Mouse (Mus musculus) megakaryocyte, embryonic 14.5 days (primary cell): ENCODE measurements around the gene Cfap221. TPM values are rescaled to one million over a fixed set of nuclear protein-coding genes. Genes with fewer than 3 reads are reported as not detected.

ENCODE experiments used
- H3K27me3 ChIP-seq: replicated peaks from 2 replicates; pipeline ENCODE3; 2012; ENCODE audit warnings: inconsistent platforms
- H3K36me3 ChIP-seq: replicated peaks from 2 replicates; pipeline ENCODE3; 2012; ENCODE audit warnings: low read length, inconsistent platforms, mixed read lengths
- H3K4me1 ChIP-seq: 2 replicates; pipeline ENCODE4 v1.6.1; 2012; ENCODE audit warnings: inconsistent platforms
- H3K4me3 ChIP-seq: replicated peaks from 2 replicates; pipeline ENCODE3; 2012; ENCODE audit warnings: moderate library complexity, mild to moderate bottlenecking, inconsistent platforms
- H3K9me3 ChIP-seq: 2 replicates; pipeline ENCODE4 v1.6.1; 2012; ENCODE audit warnings: inconsistent platforms
- FLI1 ChIP-seq: IDR thresholded peaks from 2 replicates; pipeline ENCODE4 v1.6.1; 2012; ENCODE audit warnings: low read length, inconsistent platforms, mixed read lengths
- GATA1 ChIP-seq: IDR thresholded peaks from 3 replicates; pipeline ENCODE4 v1.6.1; 2012; ENCODE audit warnings: mixed read lengths, low read length, inconsistent platforms, borderline replicate concordance
- polyA plus RNA-seq: library from polyadenylated mRNA; stranded (reverse); fragments of >175 nt; gene quantifications from 2 replicates; pipeline ENCODE4 v1.2.3, GENCODE M21; 2012; ENCODE audit warnings: low replicate concordance; ENCODE audit not compliant: insufficient read depth

Cfap221 gene
- polyA plus RNA-seq, 1 experiment = not detected

DNA sequence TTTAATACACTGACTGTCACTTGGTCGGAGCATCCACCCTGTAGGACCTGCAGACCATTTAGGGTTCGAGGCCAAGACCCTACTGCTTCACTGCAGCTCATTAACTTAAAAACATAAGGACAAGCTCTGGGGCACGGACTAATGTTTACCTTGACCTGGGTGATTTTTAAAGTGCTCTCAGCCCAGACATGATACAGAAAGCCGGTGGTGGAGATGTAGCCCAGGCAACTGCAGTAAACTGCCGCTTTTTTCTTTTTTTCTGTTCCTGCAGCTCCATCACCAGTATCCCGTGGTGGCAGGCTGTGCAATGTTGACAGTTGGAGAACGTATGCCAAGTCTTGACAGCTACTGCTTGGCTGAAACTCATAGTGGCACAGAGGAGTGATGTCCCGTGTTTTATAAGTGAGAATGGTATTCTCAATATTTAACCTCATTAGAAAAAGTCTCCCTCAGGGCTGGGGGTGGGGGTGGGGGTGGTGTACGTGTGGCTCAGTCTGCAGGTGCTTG lies 39.3 kb downstream of the Cfap221 start:
- H3K27me3 ChIP-seq = peaks cover 8% of the 10 kb centered on the region
- no peak overlapping the region for H3K4me3 ChIP-seq
- TF ChIP-seq FLI1 = no peak
- TF ChIP-seq GATA1 = no peak
- H3K36me3 ChIP-seq = no peaks in the 10 kb centered on the region
- H3K9me3 ChIP-seq = no peaks in the 10 kb centered on the region
- H3K4me1 ChIP-seq = peaks cover 3% of the 10 kb centered on the region; the same call in 1 of the 2 replicates

DNA sequence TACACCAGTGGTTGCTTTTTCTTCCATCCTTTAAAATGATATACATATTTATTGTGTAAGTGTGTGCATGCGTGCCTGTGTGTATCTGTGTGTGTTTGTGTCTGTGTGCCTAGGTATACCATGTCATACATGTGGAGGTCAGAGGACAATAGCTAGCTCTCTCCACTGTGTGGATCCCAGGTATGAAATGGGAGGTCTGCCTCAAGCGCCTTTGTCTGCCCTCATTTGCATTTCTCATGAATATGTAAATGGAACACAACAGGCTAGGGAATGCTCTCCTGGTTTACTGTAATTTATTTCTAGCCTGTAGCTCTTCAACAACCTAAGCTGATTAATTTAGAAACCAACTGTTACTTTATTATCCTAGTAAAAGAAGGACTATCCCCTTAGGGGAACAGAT lies 42.4 kb downstream of the Cfap221 start:
- Histone ChIP-seq H3K27me3 (peaks cover 8% of the 10 kb centered on the region), H3K4me1 (peaks cover 3% of the 10 kb centered on the region; the same call in 1 of the 2 replicates), H3K9me3 (no peaks in the 10 kb centered on the region), H3K4me3 (no peak overlapping the region), H3K36me3 (no peaks in the 10 kb centered on the region)
- TF ChIP-seq GATA1 = no peak
- TF ChIP-seq FLI1 = no peak

DNA sequence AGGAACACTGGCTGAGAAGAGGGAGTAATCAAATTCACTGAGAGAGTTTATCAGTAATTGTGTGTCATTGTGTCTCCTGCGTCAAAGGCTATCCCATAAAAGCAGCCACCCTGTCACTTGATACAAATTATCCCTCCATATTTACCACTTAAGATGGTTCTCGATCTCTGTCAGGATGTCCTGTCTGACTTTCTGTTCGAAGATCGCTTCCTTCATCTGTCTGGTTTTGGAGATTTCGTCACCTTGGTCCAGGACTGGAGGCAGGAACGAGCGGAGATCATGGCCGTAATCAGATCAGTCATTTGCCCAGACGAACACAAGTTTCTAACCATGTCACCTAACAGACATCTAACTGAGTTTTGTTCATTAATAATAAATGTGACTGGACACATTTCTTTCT lies 43.6 kb downstream of the Cfap221 start:
- no peaks in the 10 kb centered on the region for H3K36me3 ChIP-seq
- TF ChIP-seq FLI1 (no peak), GATA1 (no peak)
- H3K27me3 ChIP-seq = peaks cover 5% of the 10 kb centered on the region
- H3K9me3 ChIP-seq = 0 out of 2 replicates have a peak, but pooled peaks cover 3% of the 10 kb centered on the region
- no peak overlapping the region for H3K4me3 ChIP-seq
- no peaks in the 10 kb centered on the region for H3K4me1 ChIP-seq

DNA sequence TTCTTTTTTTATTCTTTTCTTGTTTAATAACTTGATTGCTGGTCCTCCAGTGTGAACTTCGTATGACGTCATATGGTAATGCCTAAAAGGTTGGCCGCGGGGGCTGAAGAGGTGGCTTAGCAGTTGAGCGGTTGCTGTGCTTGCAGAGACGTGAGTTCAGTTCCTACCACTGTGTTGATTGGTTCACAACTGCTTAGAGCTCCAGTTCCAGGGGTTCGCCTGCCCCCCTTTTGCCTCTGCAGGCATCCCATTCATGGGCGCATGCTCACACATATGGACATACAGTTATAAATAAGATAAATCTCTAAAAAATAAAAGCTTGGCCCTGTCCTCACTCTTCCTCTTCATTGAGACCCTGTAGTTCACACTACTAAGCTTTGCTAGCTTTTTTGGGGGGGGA lies 46.9 kb downstream of the Cfap221 start:
- TF ChIP-seq FLI1 = no peak
- TF ChIP-seq GATA1 = no peak
- Histone ChIP-seq H3K4me1 (no peaks in the 10 kb centered on the region), H3K36me3 (no peaks in the 10 kb centered on the region), H3K4me3 (no peak overlapping the region), H3K9me3 (peaks cover 7% of the 10 kb centered on the region; the same call in 1 of the 2 replicates), H3K27me3 (no peaks in the 10 kb centered on the region)

DNA sequence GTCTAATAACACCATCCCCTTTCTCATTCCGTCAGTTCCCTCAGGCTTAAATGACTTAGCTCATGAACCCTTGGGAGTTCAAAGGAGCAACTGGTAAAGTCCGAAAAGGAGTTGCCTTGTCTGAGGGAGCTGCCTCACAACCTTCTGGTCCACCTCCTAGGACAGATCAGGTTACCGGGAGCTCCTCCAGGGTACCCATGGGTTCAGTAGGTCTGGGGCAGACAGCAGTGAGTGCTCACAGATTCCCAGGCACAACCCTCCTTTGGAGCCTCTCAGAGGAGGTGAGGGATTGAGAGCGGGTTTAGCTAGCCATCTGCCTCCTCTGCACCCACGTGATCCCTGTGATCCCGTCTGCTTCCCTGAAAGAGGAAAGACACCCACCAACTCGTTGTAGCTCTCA lies 60.2 kb downstream of the Cfap221 start:
- H3K27me3 ChIP-seq = peaks cover 12% of the 10 kb centered on the region
- H3K9me3 ChIP-seq = peaks cover 9% of the 10 kb centered on the region; the same call in 1 of the 2 replicates
- TF ChIP-seq FLI1 (no peak), GATA1 (no peak)
- H3K36me3 ChIP-seq = no peaks in the 10 kb centered on the region
- no peak overlapping the region for H3K4me3 ChIP-seq
- no peaks in the 10 kb centered on the region for H3K4me1 ChIP-seq

DNA sequence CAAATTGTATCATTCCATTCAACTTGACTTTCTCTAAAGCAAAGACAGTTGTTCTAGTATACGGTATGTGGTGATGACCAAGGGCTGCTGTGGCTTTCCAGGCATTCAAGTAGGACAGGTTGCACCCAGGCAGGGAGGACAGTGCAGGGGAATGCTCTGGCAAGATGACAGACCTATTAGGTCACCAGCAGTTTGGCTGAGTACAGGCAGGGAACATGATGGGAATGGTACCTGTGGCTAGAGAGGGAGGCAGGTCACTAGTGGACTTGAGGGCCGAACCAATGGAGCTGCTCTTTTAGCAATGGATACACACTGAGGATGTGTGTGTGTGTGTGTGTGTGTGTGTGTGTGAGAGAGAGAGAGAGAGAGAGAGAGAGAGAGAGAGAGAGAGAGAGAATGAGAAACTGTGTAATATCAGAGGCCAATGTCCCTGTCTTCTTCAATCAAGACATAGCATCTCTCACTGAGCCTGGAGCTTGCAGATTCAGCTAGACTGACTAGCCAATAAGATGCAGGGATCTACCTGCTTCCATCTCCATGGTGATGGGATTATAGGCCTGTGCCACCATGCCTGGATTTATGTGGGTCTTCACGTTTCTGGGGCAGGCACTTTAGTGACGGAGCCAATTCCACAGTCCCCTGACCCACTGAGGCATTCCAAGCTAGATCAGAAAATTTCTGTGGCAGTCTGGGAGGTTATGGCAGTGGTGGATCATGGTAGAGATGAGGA lies 65.4 kb downstream of the Cfap221 start:
- no peak overlapping the region for H3K4me3 ChIP-seq
- H3K4me1 ChIP-seq = no peaks in the 10 kb centered on the region
- H3K36me3 ChIP-seq = no peaks in the 10 kb centered on the region
- no peak for TF ChIP-seq GATA1
- TF ChIP-seq FLI1 = no peak
- H3K27me3 ChIP-seq = peaks cover 8% of the 10 kb centered on the region
- H3K9me3 ChIP-seq = peaks cover 14% of the 10 kb centered on the region

DNA sequence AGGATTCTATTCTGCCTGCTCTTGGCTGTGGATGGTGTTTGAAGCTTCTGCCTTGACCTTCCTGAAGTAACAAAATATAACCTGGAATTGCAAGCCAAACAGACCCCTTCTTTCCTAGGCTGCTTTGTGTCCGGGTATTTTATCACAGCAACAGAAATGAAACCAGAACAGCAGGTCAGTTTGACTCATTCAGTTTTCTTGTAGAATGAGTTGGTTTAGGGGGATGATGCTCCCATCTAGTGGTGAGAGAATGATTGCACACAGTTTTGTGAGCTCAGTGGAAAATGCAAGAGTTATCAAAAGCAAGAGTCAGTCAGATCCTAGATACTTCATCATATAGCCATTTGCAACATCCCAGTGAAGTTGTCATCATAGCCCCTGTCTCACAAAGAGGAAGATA lies 67.3 kb downstream of the Cfap221 start:
- Histone ChIP-seq H3K27me3 (peaks cover 12% of the 10 kb centered on the region), H3K9me3 (peaks cover 10% of the 10 kb centered on the region), H3K36me3 (no peaks in the 10 kb centered on the region), H3K4me3 (no peak overlapping the region), H3K4me1 (no peaks in the 10 kb centered on the region)
- no peak for TF ChIP-seq GATA1
- no peak for TF ChIP-seq FLI1

DNA sequence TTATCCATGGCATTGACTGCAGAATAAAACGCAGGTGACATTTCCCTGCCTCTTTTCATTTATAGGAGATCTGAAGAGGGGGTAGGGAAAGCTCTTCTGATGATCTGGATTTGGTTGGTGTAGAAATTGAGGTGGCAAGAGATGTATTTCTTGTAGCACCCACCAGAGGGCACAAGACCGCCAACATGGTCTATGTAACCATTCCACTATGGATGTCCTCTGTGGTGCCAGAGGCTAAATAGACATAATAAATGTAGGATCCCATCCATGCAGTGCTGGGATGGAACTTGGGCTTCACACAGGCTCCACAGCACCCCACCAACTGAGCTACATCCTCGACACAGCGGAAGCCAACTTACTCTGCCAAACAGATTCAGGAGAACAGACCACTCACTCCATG lies 77.7 kb downstream of the Cfap221 start:
- H3K4me1 ChIP-seq = peaks cover 18% of the 10 kb centered on the region
- TF ChIP-seq FLI1 (no peak), GATA1 (no peak)

DNA sequence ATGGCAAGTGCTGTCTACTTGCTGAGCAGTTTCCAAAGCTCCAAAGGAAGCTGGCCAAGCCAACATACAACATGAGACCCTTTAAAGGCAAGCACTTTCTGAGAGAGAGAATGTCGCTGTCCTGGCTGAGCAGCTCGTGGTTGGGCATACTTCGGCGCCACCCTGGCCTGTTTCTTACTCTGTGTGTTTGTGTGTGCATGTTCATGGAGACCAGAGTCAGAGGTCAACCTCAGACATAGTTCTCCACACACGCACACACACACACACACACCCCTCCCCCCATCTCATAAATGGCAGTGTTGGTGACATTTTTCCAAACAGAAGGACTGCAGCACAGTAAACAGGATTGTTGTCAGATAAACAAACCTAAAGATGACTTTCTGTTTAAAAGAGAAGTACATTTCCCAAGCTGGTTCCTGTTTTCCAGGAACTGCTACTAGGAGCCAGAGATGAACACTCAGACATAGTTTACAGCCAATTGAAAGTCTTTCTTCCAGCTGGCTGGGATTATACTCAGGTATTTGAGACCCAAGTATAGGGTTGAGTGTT lies 80.1 kb downstream of the Cfap221 start:
- TF ChIP-seq GATA1 (no peak), FLI1 (no peak)
- H3K27me3 ChIP-seq = peaks cover 4% of the 10 kb centered on the region
- peaks cover 31% of the 10 kb centered on the region for H3K4me1 ChIP-seq
- H3K9me3 ChIP-seq = peaks cover 7% of the 10 kb centered on the region; the same call in 1 of the 2 replicates
- no peaks in the 10 kb centered on the region for H3K36me3 ChIP-seq
- no peak overlapping the region for H3K4me3 ChIP-seq

More for the DNA sequence above, 77.7 kb downstream of the Cfap221 start:
- no peak overlapping the region for H3K4me3 ChIP-seq
- peaks cover 9% of the 10 kb centered on the region for H3K27me3 ChIP-seq
- H3K36me3 ChIP-seq = no peaks in the 10 kb centered on the region
- H3K9me3 ChIP-seq = peaks cover 13% of the 10 kb centered on the region; the same call in 1 of the 2 replicates
